Mouse (Mus musculus): Measurements from ENCODE around the gene Lrrc2. TPM values are rescaled to one million over a fixed set of nuclear protein-coding genes. Genes with fewer than 3 reads are reported as not detected.

The Lrrc2 gene
- polyA plus RNA-seq, 1 experiment = 3.5 TPM

- 72% methylated on average over 8 of the region's 8 CpGs for WGBS
- TF ChIP-seq POLR2A (IDR thresholded peaks at IDR 0.05; ENCODE audit: borderline replicate concordance, insufficient read depth, low read length) = no peak
- no peak for TF ChIP-seq CTCF (IDR thresholded peaks at IDR 0.05; ENCODE audit: borderline replicate concordance, insufficient read depth, low read depth, low read length)
- no peaks in the 10 kb centered on the region for H3K4me1 ChIP-seq (ENCODE audit: control insufficient read depth, insufficient read depth, low read length)
- no peak overlapping the region for H3K4me3 ChIP-seq (replicated peaks; ENCODE audit: insufficient read depth, low read depth, low read length)
- no peak overlapping the region for H3K27ac ChIP-seq (ENCODE audit: insufficient read depth, low read length)
- H3K27me3 ChIP-seq (ENCODE audit: control insufficient read depth, insufficient read depth, low read length) = no peaks in the 10 kb centered on the region; the same call in 1 of the 2 replicates
- no peak for DNase-seq
These were observed 2.5 kb upstream of the Lrrc2 start for GRCm38 (mm10) chr9:110948813-110949310.

- Histone ChIP-seq H3K27me3 (ENCODE audit: control insufficient read depth, insufficient read depth, low read length) (no peaks in the 10 kb centered on the region; the same call in 1 of the 2 replicates), H3K4me1 (ENCODE audit: control insufficient read depth, insufficient read depth, low read length) (0 out of 2 replicates have a peak, but pooled peaks cover 3% of the 10 kb centered on the region), H3K27ac (ENCODE audit: insufficient read depth, low read length) (no peak overlapping the region), H3K4me3 (replicated peaks; ENCODE audit: insufficient read depth, low read depth, low read length) (no peak overlapping the region)
- TF ChIP-seq CTCF (IDR thresholded peaks at IDR 0.05; ENCODE audit: borderline replicate concordance, insufficient read depth, low read depth, low read length) = no peak
- TF ChIP-seq POLR2A (IDR thresholded peaks at IDR 0.05; ENCODE audit: borderline replicate concordance, insufficient read depth, low read length) = no peak
- 97% methylated on average over 3 of the region's 3 CpGs for WGBS
- no peak for DNase-seq
These were observed 1.2 kb upstream of the Lrrc2 start for GRCm38 (mm10) chr9:110950109-110950508.

DNA sequence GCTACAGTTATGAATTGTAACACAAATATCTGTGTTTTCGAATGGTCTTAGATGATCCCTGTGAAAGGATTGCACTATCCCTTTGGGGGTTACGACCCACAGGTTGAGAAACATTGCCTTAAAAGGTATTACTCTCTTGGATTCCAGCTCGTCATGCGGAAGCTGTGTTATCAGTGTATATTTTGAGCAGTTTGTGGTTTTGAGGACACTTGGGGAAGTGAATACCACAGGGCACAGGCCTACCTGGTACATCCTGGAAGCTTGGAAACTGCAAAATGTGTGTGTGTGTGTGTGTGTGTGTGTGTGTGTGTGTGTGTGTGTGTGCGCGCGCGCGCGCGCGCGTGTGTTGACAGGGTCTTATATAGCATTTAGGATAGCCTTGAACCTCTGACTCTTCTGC lies 521 bp downstream of the Lrrc2 start:
- DNase-seq = no peak
- H3K27ac ChIP-seq (ENCODE audit: insufficient read depth, low read length) = no peak overlapping the region
- TF ChIP-seq CTCF (IDR thresholded peaks at IDR 0.05; ENCODE audit: borderline replicate concordance, insufficient read depth, low read depth, low read length) (no peak), POLR2A (IDR thresholded peaks at IDR 0.05; ENCODE audit: borderline replicate concordance, insufficient read depth, low read length) (no peak)
- H3K27me3 ChIP-seq (ENCODE audit: control insufficient read depth, insufficient read depth, low read length) = no peaks in the 10 kb centered on the region
- no peak overlapping the region for H3K4me3 ChIP-seq (replicated peaks; ENCODE audit: insufficient read depth, low read depth, low read length)
- WGBS = 93% methylated on average over 13 of the region's 13 CpGs
- 0 out of 2 replicates have a peak, but pooled peaks cover 3% of the 10 kb centered on the region for H3K4me1 ChIP-seq (ENCODE audit: control insufficient read depth, insufficient read depth, low read length)

GRCm38 (mm10) chr9:110952398-110952797 lies 1.1 kb downstream of the Lrrc2 start:
- Histone ChIP-seq H3K27me3 (ENCODE audit: control insufficient read depth, insufficient read depth, low read length) (no peaks in the 10 kb centered on the region), H3K4me1 (ENCODE audit: control insufficient read depth, insufficient read depth, low read length) (0 out of 2 replicates have a peak, but pooled peaks cover 3% of the 10 kb centered on the region), H3K4me3 (replicated peaks; ENCODE audit: insufficient read depth, low read depth, low read length) (no peak overlapping the region), H3K27ac (ENCODE audit: insufficient read depth, low read length) (no peak overlapping the region)
- no peak for DNase-seq
- 44% methylated on average over 6 of the region's 6 CpGs for WGBS
- TF ChIP-seq POLR2A (IDR thresholded peaks at IDR 0.05; ENCODE audit: borderline replicate concordance, insufficient read depth, low read length) (no peak), CTCF (IDR thresholded peaks at IDR 0.05; ENCODE audit: borderline replicate concordance, insufficient read depth, low read depth, low read length) (no peak)

DNA sequence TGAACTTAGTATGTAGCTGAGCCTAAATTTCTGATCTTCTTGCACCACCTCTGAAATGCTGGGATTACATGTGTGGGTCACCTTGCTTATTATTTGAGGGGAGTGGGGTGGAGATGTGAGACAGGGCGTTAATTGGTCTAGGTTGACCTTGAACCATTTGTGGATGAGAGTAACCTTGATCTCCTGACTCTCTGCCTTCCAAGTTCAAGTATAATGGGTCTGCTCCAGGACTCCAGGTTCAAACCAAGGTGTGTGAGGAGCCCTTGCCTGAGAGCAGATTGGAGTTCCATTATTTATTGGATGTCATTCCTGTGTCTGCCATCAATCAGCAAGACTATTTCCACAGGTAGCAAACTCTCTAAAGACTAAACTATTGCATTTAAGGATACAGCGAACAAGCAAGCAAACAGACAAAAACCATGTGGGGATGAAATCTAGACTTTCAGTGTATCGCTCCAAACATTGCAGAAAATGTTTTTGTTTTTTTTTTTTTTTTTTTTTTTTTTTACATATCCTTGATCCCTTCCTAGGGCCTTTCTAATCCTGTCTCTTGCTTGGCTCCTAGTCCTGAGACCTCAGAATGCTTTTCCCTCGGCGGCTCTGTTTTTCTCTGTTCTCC lies 1.7 kb downstream of the Lrrc2 start:
- 48% methylated on average over 5 of the region's 5 CpGs for WGBS
- Histone ChIP-seq H3K4me1 (ENCODE audit: control insufficient read depth, insufficient read depth, low read length) (0 out of 2 replicates have a peak, but pooled peaks cover 3% of the 10 kb centered on the region), H3K27me3 (ENCODE audit: control insufficient read depth, insufficient read depth, low read length) (no peaks in the 10 kb centered on the region), H3K27ac (ENCODE audit: insufficient read depth, low read length) (no peak overlapping the region), H3K4me3 (replicated peaks; ENCODE audit: insufficient read depth, low read depth, low read length) (peak overlapping the region; percentile 24)
- no peak for DNase-seq
- TF ChIP-seq CTCF (IDR thresholded peaks at IDR 0.05; ENCODE audit: borderline replicate concordance, insufficient read depth, low read depth, low read length) = no peak
- no peak for TF ChIP-seq POLR2A (IDR thresholded peaks at IDR 0.05; ENCODE audit: borderline replicate concordance, insufficient read depth, low read length)

GRCm38 (mm10) chr9:110953550-110954461 lies 2.5 kb downstream of the Lrrc2 start:
- H3K4me1 ChIP-seq (ENCODE audit: control insufficient read depth, insufficient read depth, low read length) = 0 out of 2 replicates have a peak, but pooled peaks cover 3% of the 10 kb centered on the region
- WGBS = 1% methylated on average over 44 of the region's 44 CpGs
- H3K27me3 ChIP-seq (ENCODE audit: control insufficient read depth, insufficient read depth, low read length) = no peaks in the 10 kb centered on the region
- TF ChIP-seq POLR2A (IDR thresholded peaks at IDR 0.05; ENCODE audit: borderline replicate concordance, insufficient read depth, low read length) = no peak
- peak; percentile 26; the same call in 1 of the 2 replicates for TF ChIP-seq CTCF (IDR thresholded peaks at IDR 0.05; ENCODE audit: borderline replicate concordance, insufficient read depth, low read depth, low read length)
- DNase-seq = peak; percentile 21 to 36
- H3K27ac ChIP-seq (ENCODE audit: insufficient read depth, low read length) = no peak overlapping the region
- H3K4me3 ChIP-seq (replicated peaks; ENCODE audit: insufficient read depth, low read depth, low read length) = peak overlapping the region; percentile 24

DNA sequence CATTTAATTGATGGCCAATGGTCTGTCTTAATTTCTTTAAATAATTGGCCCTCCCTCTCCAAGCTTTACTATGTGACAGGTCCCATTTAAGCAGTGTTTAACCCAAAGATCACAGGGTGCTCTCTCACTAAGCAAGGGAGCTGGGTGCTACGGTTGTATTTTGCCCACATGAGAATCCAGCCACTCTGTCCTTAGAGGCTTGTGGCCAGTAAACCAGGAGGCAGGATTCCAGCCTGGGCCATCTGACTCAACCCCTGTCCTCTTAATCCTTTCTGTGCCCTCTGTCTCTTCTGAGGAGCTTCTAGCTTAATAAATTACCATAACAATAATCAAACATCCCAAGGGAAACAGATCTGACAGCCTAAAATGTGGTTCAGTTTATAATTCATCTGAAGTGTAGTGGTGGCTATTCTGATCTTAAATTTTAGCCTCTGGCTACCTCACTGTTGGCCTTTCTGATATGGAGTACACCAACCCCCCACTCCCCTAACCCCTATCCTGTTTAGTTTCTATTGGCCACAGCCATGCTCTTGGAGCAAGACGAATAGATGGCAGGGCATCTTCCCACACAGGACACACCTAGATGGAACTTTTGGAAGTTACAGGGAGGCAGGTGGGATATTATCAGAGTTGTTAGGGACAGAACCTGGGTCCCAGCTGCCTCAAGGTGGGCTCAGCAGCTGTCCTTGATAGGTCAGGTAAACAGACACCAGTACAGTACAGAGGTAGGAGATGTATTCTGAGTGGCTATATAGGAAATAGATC lies 3.5 kb downstream of the Lrrc2 start:
- no peak overlapping the region for H3K4me3 ChIP-seq (replicated peaks; ENCODE audit: insufficient read depth, low read depth, low read length)
- H3K27me3 ChIP-seq (ENCODE audit: control insufficient read depth, insufficient read depth, low read length) = no peaks in the 10 kb centered on the region
- TF ChIP-seq CTCF (IDR thresholded peaks at IDR 0.05; ENCODE audit: borderline replicate concordance, insufficient read depth, low read depth, low read length) = no peak
- TF ChIP-seq POLR2A (IDR thresholded peaks at IDR 0.05; ENCODE audit: borderline replicate concordance, insufficient read depth, low read length) = no peak
- H3K27ac ChIP-seq (ENCODE audit: insufficient read depth, low read length) = no peak overlapping the region
- H3K4me1 ChIP-seq (ENCODE audit: control insufficient read depth, insufficient read depth, low read length) = 0 out of 2 replicates have a peak, but pooled peaks cover 3% of the 10 kb centered on the region
- DNase-seq = no peak
- WGBS = 45% methylated on average over 2 of the region's 2 CpGs

Data from cerebellum, adult 2 months (tissue).